Mouse (Mus musculus): ENCODE measurements around the gene Unc45b. TPM values are rescaled to one million over a fixed set of nuclear protein-coding genes. Genes with fewer than 3 reads are reported as not detected.
"Not testable (repeated sequence)": the region's sequence is repeated elsewhere in the genome, so short reads cannot be mapped to it uniquely, and the experiment has no call there.

Unc45b gene
- polyA plus RNA-seq, 1 experiment from 2014 or later: 2.0 TPM

GRCm38 (mm10) chr11:82929633-82929950, 19.2 kb downstream of the Unc45b start:
- ATAC-seq (replicated peaks): no peak
- H3K4me1 ChIP-seq: peaks cover 10% of the 10 kb centered on the region
- WGBS: 55% methylated on average over 3 of the region's 3 CpGs
- H3K27ac ChIP-seq: no peak overlapping the region
- no peaks in the 10 kb centered on the region for H3K9me3 ChIP-seq
- no peak overlapping the region for H3K4me3 ChIP-seq
- peak overlapping the region; percentile 89; the same call in 1 of the 2 replicates for H3K4me2 ChIP-seq
- H3K9ac ChIP-seq: no peak overlapping the region
- H3K27me3 ChIP-seq (replicated peaks): peaks cover 38% of the 10 kb centered on the region
- no peaks in the 10 kb centered on the region for H3K36me3 ChIP-seq (replicated peaks)

- H3K9ac ChIP-seq; ATAC-seq (replicated peaks); H3K9me3 ChIP-seq; H3K36me3 ChIP-seq (replicated peaks); H3K27ac ChIP-seq; H3K4me1 ChIP-seq: not testable (repeated sequence)
- Histone ChIP-seq H3K4me2 (peak overlapping the region; percentile 89), H3K4me3 (peak overlapping the region; percentile 43), H3K27me3 (replicated peaks) (peaks cover 44% of the 10 kb centered on the region)
- WGBS: 2% methylated on average over 81 of the region's 85 CpGs
Observed at GRCm38 (mm10) chr11:82930391-82930955, 20.1 kb downstream of the Unc45b start.

GRCm38 (mm10) chr11:82931161-82931560, 20.8 kb downstream of the Unc45b start:
- peak overlapping the region; percentile 89 for H3K4me2 ChIP-seq
- not testable (repeated sequence) for ATAC-seq (replicated peaks); H3K9me3 ChIP-seq; H3K36me3 ChIP-seq (replicated peaks); H3K27ac ChIP-seq; H3K4me1 ChIP-seq
- H3K27me3 ChIP-seq (replicated peaks): peaks cover 51% of the 10 kb centered on the region
- peak overlapping the region; percentile 39; the same call in 1 of the 2 replicates for H3K9ac ChIP-seq
- WGBS: under 1% methylated on average over 59 of the region's 63 CpGs
- H3K4me3 ChIP-seq: peak overlapping the region; percentile 43

- peaks cover 58% of the 10 kb centered on the region for H3K27me3 ChIP-seq (replicated peaks)
- not testable (repeated sequence) for H3K36me3 ChIP-seq (replicated peaks); H3K27ac ChIP-seq; ATAC-seq (replicated peaks); H3K4me1 ChIP-seq; H3K9me3 ChIP-seq
- WGBS: under 1% methylated on average over 110 of the region's 119 CpGs
- H3K4me3 ChIP-seq: peak overlapping the region; percentile 43
- peak overlapping the region; percentile 89 for H3K4me2 ChIP-seq
- H3K9ac ChIP-seq: peak overlapping the region; percentile 39
Observed at GRCm38 (mm10) chr11:82931671-82932450, 21.5 kb downstream of the Unc45b start.

- ATAC-seq (replicated peaks): no peak
- no peak overlapping the region for H3K27ac ChIP-seq
- no peak overlapping the region for H3K9ac ChIP-seq
- no peaks in the 10 kb centered on the region for H3K36me3 ChIP-seq (replicated peaks)
- H3K4me3 ChIP-seq: peak overlapping the region; percentile 43
- WGBS: under 1% methylated on average over 29 of the region's 29 CpGs
- peak overlapping the region; percentile 89 for H3K4me2 ChIP-seq
- H3K27me3 ChIP-seq (replicated peaks): peaks cover 54% of the 10 kb centered on the region
- H3K9me3 ChIP-seq: no peaks in the 10 kb centered on the region
- H3K4me1 ChIP-seq: peaks cover 10% of the 10 kb centered on the region
Observed at GRCm38 (mm10) chr11:82933186-82933585, 22.8 kb downstream of the Unc45b start.

GRCm38 (mm10) chr11:82943336-82943735, 33.0 kb downstream of the Unc45b start:
- no peaks in the 10 kb centered on the region for H3K4me1 ChIP-seq
- H3K4me2 ChIP-seq: no peak overlapping the region
- no peak overlapping the region for H3K9ac ChIP-seq
- 66% methylated on average over 6 of the region's 6 CpGs for whole genome bisulfite sequencing
- H3K36me3 ChIP-seq (replicated peaks): no peaks in the 10 kb centered on the region
- no peak overlapping the region for H3K27ac ChIP-seq
- H3K4me3 ChIP-seq: no peak overlapping the region
- no peak for ATAC-seq (replicated peaks)
- H3K9me3 ChIP-seq: no peaks in the 10 kb centered on the region
- H3K27me3 ChIP-seq (replicated peaks): 0 out of 2 replicates have a peak, but pooled peaks cover 3% of the 10 kb centered on the region

- Histone ChIP-seq H3K4me3 (no peak overlapping the region), H3K9me3 (no peaks in the 10 kb centered on the region), H3K4me2 (no peak overlapping the region), H3K27me3 (replicated peaks) (peaks cover 12% of the 10 kb centered on the region), H3K4me1 (no peaks in the 10 kb centered on the region), H3K27ac (no peak overlapping the region), H3K36me3 (replicated peaks) (no peaks in the 10 kb centered on the region), H3K9ac (no peak overlapping the region)
- 64% methylated on average over 2 of the region's 2 CpGs for WGBS
- ATAC-seq (replicated peaks): no peak
Observed at GRCm38 (mm10) chr11:82945636-82946035, 35.3 kb downstream of the Unc45b start.

GRCm38 (mm10) chr11:82947457-82947856, 37.1 kb downstream of the Unc45b start:
- no peak overlapping the region for H3K27ac ChIP-seq
- H3K36me3 ChIP-seq (replicated peaks): no peaks in the 10 kb centered on the region
- no peak for ATAC-seq (replicated peaks)
- 0 out of 2 replicates have a peak, but pooled peaks cover 4% of the 10 kb centered on the region for H3K4me1 ChIP-seq
- no peak overlapping the region for H3K4me2 ChIP-seq
- 45% methylated on average over 4 of the region's 4 CpGs for WGBS
- no peak overlapping the region for H3K9ac ChIP-seq
- H3K9me3 ChIP-seq: no peaks in the 10 kb centered on the region
- peaks cover 25% of the 10 kb centered on the region for H3K27me3 ChIP-seq (replicated peaks)
- no peak overlapping the region for H3K4me3 ChIP-seq

- 88% methylated on average over 9 of the region's 9 CpGs for WGBS
- Histone ChIP-seq H3K27me3 (replicated peaks) (peaks cover 39% of the 10 kb centered on the region), H3K36me3 (replicated peaks) (no peaks in the 10 kb centered on the region), H3K4me1 (0 out of 2 replicates have a peak, but pooled peaks cover 4% of the 10 kb centered on the region), H3K4me2 (no peak overlapping the region), H3K9ac (no peak overlapping the region), H3K9me3 (no peaks in the 10 kb centered on the region), H3K27ac (no peak overlapping the region), H3K4me3 (no peak overlapping the region)
- no peak for ATAC-seq (replicated peaks)
Observed at GRCm38 (mm10) chr11:82949036-82949435, 38.7 kb downstream of the Unc45b start.

GRCm38 (mm10) chr11:82950736-82951481, 40.6 kb downstream of the Unc45b start, which contains the start of gene Slfn5:
Gene Slfn5, plus strand, starts transcription at chr11:82951349.
- ATAC-seq (replicated peaks): no peak
- peak within 1 kb of the TSS; percentile 18; the same call in 1 of the 2 replicates for H3K4me2 ChIP-seq
- no peak within 1 kb of the TSS for H3K9ac ChIP-seq
- no peaks in the 10 kb centered on the region for H3K36me3 ChIP-seq (replicated peaks)
- 0 out of 2 replicates have a peak, but pooled peaks cover 4% of the 10 kb centered on the region for H3K4me1 ChIP-seq
- H3K27ac ChIP-seq: no peak within 1 kb of the TSS
- peaks cover 40% of the 10 kb centered on the region for H3K27me3 ChIP-seq (replicated peaks)
- no peaks in the 10 kb centered on the region for H3K9me3 ChIP-seq
- no peak within 1 kb of the TSS for H3K4me3 ChIP-seq
- 8% methylated on average over 10 of the region's 10 CpGs for WGBS

- peaks cover 40% of the 10 kb centered on the region for H3K27me3 ChIP-seq (replicated peaks)
- H3K9me3 ChIP-seq: no peaks in the 10 kb centered on the region
- no peak overlapping the region for H3K4me3 ChIP-seq
- H3K4me2 ChIP-seq: peak overlapping the region; percentile 18; the same call in 1 of the 2 replicates
- 9% methylated on average over 28 of the region's 28 CpGs for WGBS
- H3K4me1 ChIP-seq: 0 out of 2 replicates have a peak, but pooled peaks cover 4% of the 10 kb centered on the region
- no peak overlapping the region for H3K27ac ChIP-seq
- ATAC-seq (replicated peaks): no peak
- H3K36me3 ChIP-seq (replicated peaks): no peaks in the 10 kb centered on the region
- H3K9ac ChIP-seq: no peak overlapping the region
Observed at GRCm38 (mm10) chr11:82951865-82952611, 41.7 kb downstream of the Unc45b start.

Data from midbrain, embryonic 15.5 days (tissue).